Mouse (Mus musculus) stomach, postnatal 0 days (tissue): ENCODE measurements around the gene Rnf2. TPM values are rescaled to one million over a fixed set of nuclear protein-coding genes. Genes with fewer than 3 reads are reported as not detected.

Experiments
- ATAC-seq: fragments of 200-750 bp; cut with Nextera tagmentation; 2 replicates; pipeline ENCODE4 v1.8.0; 2017; ENCODE audit not compliant: low FRiP score, low TSS enrichment
- DNase-seq: peaks from one replicate; pipeline ENCODE4 v3.0.0-alpha.2; 2016; ENCODE audit warnings: low spot score
- H3K27ac ChIP-seq: fragments of 300-500 bp; sonication (generic); replicated peaks from 2 replicates; pipeline ENCODE4 v1.5.1; 2014; ENCODE audit warnings: mild to moderate bottlenecking, control low read depth
- H3K27me3 ChIP-seq: fragments of 300-500 bp; sonication (generic); 2 replicates; pipeline ENCODE4 v1.6.1; 2014; ENCODE audit warnings: low read length; ENCODE audit not compliant: control insufficient read depth, insufficient read depth
- H3K36me3 ChIP-seq: fragments of 300-500 bp; sonication (generic); 2 replicates; pipeline ENCODE4 v1.6.1; 2014; ENCODE audit warnings: low read length, mixed read lengths; ENCODE audit not compliant: control insufficient read depth, insufficient read depth
- H3K4me1 ChIP-seq: fragments of 300-500 bp; sonication (generic); replicated peaks from 2 replicates; pipeline ENCODE4 v1.6.1; 2014; ENCODE audit warnings: antibody characterized with exemption; ENCODE audit not compliant: control insufficient read depth, insufficient read depth
- H3K4me2 ChIP-seq: fragments of 300-500 bp; sonication (generic); replicated peaks from 2 replicates; pipeline ENCODE4 v1.6.1; 2014; ENCODE audit warnings: low read depth, mild to moderate bottlenecking, control low read depth, moderate library complexity
- H3K4me3 ChIP-seq: fragments of 300-500 bp; sonication (generic); 2 replicates; pipeline ENCODE4 v1.5.1; 2014; ENCODE audit warnings: low read depth, low read length, control low read depth
- H3K9ac ChIP-seq: fragments of 300-500 bp; sonication (generic); 2 replicates; pipeline ENCODE4 v1.6.1; 2014; ENCODE audit warnings: mild to moderate bottlenecking, low read length, control low read depth, mixed read lengths
- H3K9me3 ChIP-seq: fragments of 300-500 bp; sonication (generic); 2 replicates; pipeline ENCODE4 v1.6.1; 2016; ENCODE audit warnings: low read length; ENCODE audit not compliant: control insufficient read depth
- CTCF ChIP-seq: IDR thresholded peaks from 2 replicates; pipeline ENCODE4 v1.5.1; 2016; ENCODE audit warnings: antibody characterized with exemption, low read depth, mild to moderate bottlenecking, moderate library complexity
- EP300 ChIP-seq: optimal IDR thresholded peaks from 2 replicates; pipeline ENCODE3; 2016; ENCODE audit warnings: antibody characterized with exemption
- WGBS: fragments of 180-500 bp; shearing (Covaris S2); extraction: QIAGEN DNeasy Blood & Tissue Kit; methylation state at CpG from one replicate; pipeline ENCODE4 v1.1.7; 2014; 5-methylcytosine and 5-hydroxymethylcytosine counted together
- polyA plus RNA-seq: library from polyadenylated mRNA; unstranded; fragments of >200 nt; fragmentation: Nextera tagmentation; extraction: Ambion mirVana; gene quantifications from 2 replicates; pipeline ENCODE4 v1.2.1, GENCODE M21; 2015

The Rnf2 gene
- polyA plus RNA-seq, 1 experiment from 2014 or later, result 29.8 TPM

GRCm38 (mm10) chr1:151457087-151457486, 43.7 kb downstream of the Rnf2 start:
- DNase-seq, result no peak

GRCm38 (mm10) chr1:151451946-151452345, 48.8 kb downstream of the Rnf2 start:
- WGBS, result 95% methylated on average over 11 of the region's 11 CpGs
- H3K36me3 ChIP-seq, result peaks cover 14% of the 10 kb centered on the region
- no peak overlapping the region for H3K9ac ChIP-seq
- no peak overlapping the region for H3K4me3 ChIP-seq
- no peaks in the 10 kb centered on the region for H3K27me3 ChIP-seq
- H3K9me3 ChIP-seq, result no peaks in the 10 kb centered on the region
- no peak overlapping the region for H3K27ac ChIP-seq
- no peak for TF ChIP-seq CTCF
- ATAC-seq (no peak), DNase-seq (no peak)
- no peak overlapping the region for H3K4me2 ChIP-seq
- H3K4me1 ChIP-seq, result no peaks in the 10 kb centered on the region

More at GRCm38 (mm10) chr1:151457087-151457486, 43.7 kb downstream of the Rnf2 start:
- Histone ChIP-seq H3K4me1 (no peaks in the 10 kb centered on the region), H3K9me3 (no peaks in the 10 kb centered on the region), H3K4me2 (no peak overlapping the region), H3K36me3 (peaks cover 10% of the 10 kb centered on the region), H3K9ac (no peak overlapping the region), H3K27ac (no peak overlapping the region), H3K27me3 (no peaks in the 10 kb centered on the region), H3K4me3 (no peak overlapping the region)
- no peak for TF ChIP-seq CTCF
- no peak for TF ChIP-seq EP300
- WGBS, result 72% methylated on average over 5 of the region's 5 CpGs
- ATAC-seq, result no peak

- Histone ChIP-seq H3K9ac (no peak overlapping the region), H3K36me3 (peaks cover 16% of the 10 kb centered on the region), H3K4me3 (no peak overlapping the region), H3K9me3 (no peaks in the 10 kb centered on the region), H3K4me1 (no peaks in the 10 kb centered on the region), H3K27ac (no peak overlapping the region), H3K27me3 (no peaks in the 10 kb centered on the region), H3K4me2 (no peak overlapping the region)
- DNase-seq, result no peak
- peak; percentile 25; the same call in 1 of the 2 replicates for TF ChIP-seq CTCF
- TF ChIP-seq EP300, result no peak
- WGBS, result 100% methylated on average over 1 of the region's 2 CpGs
- ATAC-seq, result no peak
Measured at GRCm38 (mm10) chr1:151450851-151451250, 49.9 kb downstream of the Rnf2 start.

GRCm38 (mm10) chr1:151449866-151450265, 50.9 kb downstream of the Rnf2 start:
- no peak for DNase-seq
- WGBS, result 96% methylated on average over 10 of the region's 10 CpGs
- no peak for TF ChIP-seq CTCF
- no peak for TF ChIP-seq EP300
- Histone ChIP-seq H3K9me3 (no peaks in the 10 kb centered on the region), H3K27me3 (no peaks in the 10 kb centered on the region), H3K4me2 (no peak overlapping the region), H3K9ac (no peak overlapping the region), H3K4me1 (no peaks in the 10 kb centered on the region), H3K36me3 (peaks cover 23% of the 10 kb centered on the region), H3K4me3 (no peak overlapping the region), H3K27ac (no peak overlapping the region)
- no peak for ATAC-seq

GRCm38 (mm10) chr1:151435431-151435830, 65.3 kb downstream of the Rnf2 start:
- H3K4me3 ChIP-seq, result no peak overlapping the region
- H3K27me3 ChIP-seq, result no peaks in the 10 kb centered on the region
- H3K9me3 ChIP-seq, result no peaks in the 10 kb centered on the region
- no peak for TF ChIP-seq EP300
- DNase-seq (no peak), ATAC-seq (no peak)
- H3K36me3 ChIP-seq, result peaks cover 17% of the 10 kb centered on the region
- no peak overlapping the region for H3K9ac ChIP-seq
- H3K4me1 ChIP-seq, result no peaks in the 10 kb centered on the region
- WGBS, result 80% methylated on average over 6 of the region's 6 CpGs
- H3K4me2 ChIP-seq, result no peak overlapping the region
- H3K27ac ChIP-seq, result no peak overlapping the region

GRCm38 (mm10) chr1:151429316-151429715, 71.4 kb downstream of the Rnf2 start:
- Histone ChIP-seq H3K4me1 (no peaks in the 10 kb centered on the region), H3K9ac (peak overlapping the region; percentile 95), H3K36me3 (peaks cover 2% of the 10 kb centered on the region), H3K4me3 (peak overlapping the region; percentile 91), H3K27ac (peak overlapping the region; percentile 98), H3K4me2 (peak overlapping the region; percentile 72), H3K27me3 (no peaks in the 10 kb centered on the region), H3K9me3 (no peaks in the 10 kb centered on the region)
- DNase-seq (no peak), ATAC-seq (no peak)
- TF ChIP-seq EP300, result no peak
- no peak for TF ChIP-seq CTCF
- WGBS, result 19% methylated on average over 9 of the region's 9 CpGs
